Mouse (Mus musculus) pancreas, adult 10 weeks (tissue): ENCODE results near the gene Lama4. TPM values are rescaled to one million over a fixed set of nuclear protein-coding genes. Genes with fewer than 3 reads are reported as not detected.

ENCODE experiments used
- polyA plus RNA-seq: library from polyadenylated mRNA; stranded (reverse); fragments of 350-450 nt; fragmentation: Illumina TruSeq; extraction: RNeasy Lipid Tissue Mini Kit (QIAGEN cat#74804); gene quantifications from one replicate; pipeline ENCODE4 v1.2.3, GENCODE M21; 2015; ENCODE audit warnings: low read depth, low replicate concordance; ENCODE audit not compliant: insufficient read depth

Gene Lama4
- polyA plus RNA-seq, result 22.4 TPM

GRCm38 (mm10) chr10:38965075-38965781, at the start of gene Lama4:
Gene Lama4 (plus strand): TSS chr10:38965515.

GRCm38 (mm10) chr10:39133462-39134310, 168.4 kb downstream of the Lama4 start, which contains the start of the genes Fam229b and Tube1:
Gene Fam229b (minus strand): TSS chr10:39133914.
Gene Tube1 (plus strand): TSS chr10:39133976.

Other genes starting within 250 kb of the Lama4 start
- not detected for gene Rfpl4b, start 143.7 kb upstream of the Lama4 start, polyA plus RNA-seq
- 1.5 TPM for gene Fam229b, start 168.4 kb downstream of the Lama4 start, polyA plus RNA-seq
- not detected for gene Tube1, start 168.5 kb downstream of the Lama4 start, polyA plus RNA-seq
- gene Ccn6, start 198.3 kb downstream of the Lama4 start, polyA plus RNA-seq, result not detected